Mouse (Mus musculus): ENCODE measurements around the gene Smad6. TPM values are rescaled to one million over a fixed set of nuclear protein-coding genes. Genes with fewer than 3 reads are reported as not detected.

Gene Smad6
- total and polyA plus RNA-seq, 2 experiments, result 4.1 to 12.6 TPM

GRCm38 (mm10) chr9:63956052-63956451 is 65.8 kb downstream of the Smad6 start:
- 38% methylated on average over 9 of the region's 9 CpGs for WGBS
- DNase-seq (ENCODE audit: extremely low read depth, low read depth, low spot score), result peak; percentile 39
- no peaks in the 10 kb centered on the region for H3K36me3 ChIP-seq (ENCODE audit: control insufficient read depth, insufficient read depth, low read length)
- peaks cover 4% of the 10 kb centered on the region; the same call in 1 of the 2 replicates for H3K4me1 ChIP-seq (ENCODE audit: control insufficient read depth, insufficient read depth, low read length)
- H3K79me2 ChIP-seq (ENCODE audit: control insufficient read depth, insufficient read depth, low read length), result 0 out of 2 replicates have a peak, but pooled peaks cover 6% of the 10 kb centered on the region
- no peak overlapping the region for H3K4me3 ChIP-seq (ENCODE audit: insufficient read depth, low read depth, low read length)
- no peaks in the 10 kb centered on the region for H3K27me3 ChIP-seq (ENCODE audit: control insufficient read depth, insufficient read depth, low read length)
- TF ChIP-seq CTCF (IDR thresholded peaks at IDR 0.05; ENCODE audit: low read depth, low read length) (peak; percentile 98), POLR2A (IDR thresholded peaks at IDR 0.05; ENCODE audit: extremely low read depth, insufficient read depth, low read length) (no peak)
- no peak overlapping the region for H3K27ac ChIP-seq (replicated peaks; ENCODE audit: insufficient read depth, low read depth, low read length)
- H3K9ac ChIP-seq (ENCODE audit: low read depth, low read length), result no peak overlapping the region

GRCm38 (mm10) chr9:63953691-63954090 is 68.2 kb downstream of the Smad6 start:
- Histone ChIP-seq H3K4me3 (ENCODE audit: insufficient read depth, low read depth, low read length) (no peak overlapping the region), H3K27me3 (ENCODE audit: control insufficient read depth, insufficient read depth, low read length) (no peaks in the 10 kb centered on the region), H3K79me2 (ENCODE audit: control insufficient read depth, insufficient read depth, low read length) (no peaks in the 10 kb centered on the region), H3K27ac (replicated peaks; ENCODE audit: insufficient read depth, low read depth, low read length) (no peak overlapping the region), H3K9ac (ENCODE audit: low read depth, low read length) (no peak overlapping the region), H3K4me1 (ENCODE audit: control insufficient read depth, insufficient read depth, low read length) (peaks cover 3% of the 10 kb centered on the region; the same call in 1 of the 2 replicates), H3K36me3 (ENCODE audit: control insufficient read depth, insufficient read depth, low read length) (no peaks in the 10 kb centered on the region)
- TF ChIP-seq POLR2A (IDR thresholded peaks at IDR 0.05; ENCODE audit: extremely low read depth, insufficient read depth, low read length), result no peak
- no peak for TF ChIP-seq CTCF (IDR thresholded peaks at IDR 0.05; ENCODE audit: low read depth, low read length)
- WGBS, result 87% methylated on average over 35 of the region's 35 CpGs
- DNase-seq (ENCODE audit: extremely low read depth, low read depth, low spot score), result no peak

- Histone ChIP-seq H3K27me3 (ENCODE audit: control insufficient read depth, insufficient read depth, low read length) (no peaks in the 10 kb centered on the region), H3K27ac (replicated peaks; ENCODE audit: insufficient read depth, low read depth, low read length) (no peak overlapping the region), H3K4me3 (ENCODE audit: insufficient read depth, low read depth, low read length) (no peak overlapping the region), H3K9ac (ENCODE audit: low read depth, low read length) (no peak overlapping the region), H3K36me3 (ENCODE audit: control insufficient read depth, insufficient read depth, low read length) (no peaks in the 10 kb centered on the region), H3K4me1 (ENCODE audit: control insufficient read depth, insufficient read depth, low read length) (no peaks in the 10 kb centered on the region), H3K79me2 (ENCODE audit: control insufficient read depth, insufficient read depth, low read length) (no peaks in the 10 kb centered on the region)
- WGBS, result 86% methylated on average over 2 of the region's 2 CpGs
- TF ChIP-seq POLR2A (IDR thresholded peaks at IDR 0.05; ENCODE audit: extremely low read depth, insufficient read depth, low read length) (no peak), CTCF (IDR thresholded peaks at IDR 0.05; ENCODE audit: low read depth, low read length) (no peak)
- no peak for DNase-seq (ENCODE audit: extremely low read depth, low read depth, low spot score)
Measured at GRCm38 (mm10) chr9:63952591-63952990, 69.3 kb downstream of the Smad6 start.

- no peaks in the 10 kb centered on the region for H3K27me3 ChIP-seq (ENCODE audit: control insufficient read depth, insufficient read depth, low read length)
- TF ChIP-seq CTCF (IDR thresholded peaks at IDR 0.05; ENCODE audit: low read depth, low read length) (no peak), POLR2A (IDR thresholded peaks at IDR 0.05; ENCODE audit: extremely low read depth, insufficient read depth, low read length) (no peak)
- H3K4me3 ChIP-seq (ENCODE audit: insufficient read depth, low read depth, low read length), result no peak overlapping the region
- no peaks in the 10 kb centered on the region for H3K36me3 ChIP-seq (ENCODE audit: control insufficient read depth, insufficient read depth, low read length)
- no peak overlapping the region for H3K9ac ChIP-seq (ENCODE audit: low read depth, low read length)
- H3K79me2 ChIP-seq (ENCODE audit: control insufficient read depth, insufficient read depth, low read length), result no peaks in the 10 kb centered on the region
- H3K4me1 ChIP-seq (ENCODE audit: control insufficient read depth, insufficient read depth, low read length), result no peaks in the 10 kb centered on the region
- 60% methylated on average over 4 of the region's 4 CpGs for WGBS
- DNase-seq (ENCODE audit: extremely low read depth, low read depth, low spot score), result no peak
- H3K27ac ChIP-seq (replicated peaks; ENCODE audit: insufficient read depth, low read depth, low read length), result no peak overlapping the region
Measured at GRCm38 (mm10) chr9:63950357-63950756, 71.5 kb downstream of the Smad6 start.

DNA sequence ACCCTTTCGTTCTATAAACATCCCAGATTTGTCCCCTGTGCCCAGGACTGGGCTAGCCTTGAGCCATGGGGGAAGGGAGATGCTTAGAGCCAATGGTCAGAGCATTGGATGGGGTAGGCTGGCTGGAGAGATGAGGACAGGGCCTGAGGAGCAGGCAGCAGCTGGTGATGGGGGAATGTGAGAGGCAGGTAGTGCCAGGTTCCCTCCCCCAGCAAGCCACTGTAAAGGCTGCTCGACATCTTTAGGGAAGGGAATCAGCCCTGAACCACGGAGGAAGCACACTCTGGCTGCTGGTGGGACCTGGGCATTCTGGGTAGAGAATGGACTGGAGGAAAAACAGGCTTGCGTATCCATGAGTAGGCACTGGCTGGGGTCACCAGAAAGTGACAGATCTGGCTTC is 72.5 kb downstream of the Smad6 start:
- Histone ChIP-seq H3K9ac (ENCODE audit: low read depth, low read length) (no peak overlapping the region), H3K27ac (replicated peaks; ENCODE audit: insufficient read depth, low read depth, low read length) (no peak overlapping the region), H3K27me3 (ENCODE audit: control insufficient read depth, insufficient read depth, low read length) (no peaks in the 10 kb centered on the region), H3K79me2 (ENCODE audit: control insufficient read depth, insufficient read depth, low read length) (no peaks in the 10 kb centered on the region), H3K36me3 (ENCODE audit: control insufficient read depth, insufficient read depth, low read length) (no peaks in the 10 kb centered on the region), H3K4me3 (ENCODE audit: insufficient read depth, low read depth, low read length) (no peak overlapping the region), H3K4me1 (ENCODE audit: control insufficient read depth, insufficient read depth, low read length) (no peaks in the 10 kb centered on the region)
- DNase-seq (ENCODE audit: extremely low read depth, low read depth, low spot score), result no peak
- TF ChIP-seq CTCF (IDR thresholded peaks at IDR 0.05; ENCODE audit: low read depth, low read length) (no peak), POLR2A (IDR thresholded peaks at IDR 0.05; ENCODE audit: extremely low read depth, insufficient read depth, low read length) (no peak)
- WGBS, result 71% methylated on average over 4 of the region's 4 CpGs

DNA sequence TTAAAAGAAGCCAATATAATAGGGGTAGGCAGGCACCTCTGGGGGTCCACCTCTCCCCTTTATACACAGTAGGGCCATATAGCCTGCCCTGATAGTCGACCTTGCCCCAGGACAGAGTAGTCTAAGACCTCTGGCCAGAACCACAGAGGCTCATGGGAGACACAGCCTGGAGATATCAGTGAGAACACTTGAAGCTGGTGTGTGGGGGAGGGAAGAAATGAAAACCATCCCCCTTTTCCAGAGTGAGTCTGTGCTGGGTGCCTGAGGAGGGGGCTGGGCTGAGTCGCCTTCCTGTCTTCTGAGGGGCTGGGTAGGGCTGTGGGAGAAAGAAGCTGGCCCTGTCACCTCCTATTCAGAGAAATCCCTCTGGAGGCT is 79.3 kb downstream of the Smad6 start:
- Histone ChIP-seq H3K79me2 (ENCODE audit: control insufficient read depth, insufficient read depth, low read length) (no peaks in the 10 kb centered on the region), H3K4me3 (ENCODE audit: insufficient read depth, low read depth, low read length) (no peak overlapping the region), H3K4me1 (ENCODE audit: control insufficient read depth, insufficient read depth, low read length) (0 out of 2 replicates have a peak, but pooled peaks cover 2% of the 10 kb centered on the region), H3K27ac (replicated peaks; ENCODE audit: insufficient read depth, low read depth, low read length) (no peak overlapping the region), H3K36me3 (ENCODE audit: control insufficient read depth, insufficient read depth, low read length) (no peaks in the 10 kb centered on the region), H3K9ac (ENCODE audit: low read depth, low read length) (no peak overlapping the region), H3K27me3 (ENCODE audit: control insufficient read depth, insufficient read depth, low read length) (no peaks in the 10 kb centered on the region)
- no peak for DNase-seq (ENCODE audit: extremely low read depth, low read depth, low spot score)
- TF ChIP-seq POLR2A (IDR thresholded peaks at IDR 0.05; ENCODE audit: extremely low read depth, insufficient read depth, low read length), result no peak
- TF ChIP-seq CTCF (IDR thresholded peaks at IDR 0.05; ENCODE audit: low read depth, low read length), result no peak
- WGBS, result 73% methylated on average over 2 of the region's 2 CpGs
